Mouse (Mus musculus) heart, embryonic 10.5 days (tissue): Measurements from ENCODE around the gene Gm9040. TPM values are rescaled to one million over a fixed set of nuclear protein-coding genes. Genes with fewer than 3 reads are reported as not detected.
"Not testable (repeated sequence)": the region's sequence is repeated elsewhere in the genome, so short reads cannot be mapped to it uniquely, and the experiment has no call there.

Source experiments
- DNase-seq: peaks from one replicate; pipeline ENCODE4 v3.0.0-alpha.2; 2017; ENCODE audit warnings: low spot score
- H3K27ac ChIP-seq: fragments of 300-500 bp; sonication (generic); 2 replicates; pipeline ENCODE4 v1.5.1; 2016; ENCODE audit warnings: mild to moderate bottlenecking
- H3K27me3 ChIP-seq: fragments of 300-500 bp; sonication (generic); 2 replicates; pipeline ENCODE4 v1.6.1; 2016; ENCODE audit warnings: mild to moderate bottlenecking; ENCODE audit not compliant: poor library complexity, insufficient read depth, severe bottlenecking
- H3K36me3 ChIP-seq: fragments of 300-500 bp; sonication (generic); 2 replicates; pipeline ENCODE4 v1.6.1; 2016; ENCODE audit warnings: mild to moderate bottlenecking, moderate library complexity
- H3K4me1 ChIP-seq: fragments of 300-500 bp; sonication (generic); 2 replicates; pipeline ENCODE4 v1.6.1; 2016; ENCODE audit warnings: mild to moderate bottlenecking
- H3K4me3 ChIP-seq: fragments of 300-500 bp; sonication (generic); 2 replicates; pipeline ENCODE4 v1.5.1; 2016; ENCODE audit warnings: mild to moderate bottlenecking, moderate library complexity
- H3K9me3 ChIP-seq: fragments of 300-500 bp; sonication (generic); 2 replicates; pipeline ENCODE4 v1.6.1; 2016; ENCODE audit warnings: mild to moderate bottlenecking, moderate library complexity
- WGBS: fragments of 180-500 bp; shearing (Covaris S2); methylation state at CpG from one replicate; pipeline ENCODE4 v1.1.7; 2016; 5-methylcytosine and 5-hydroxymethylcytosine counted together
- polyA plus RNA-seq: library from polyadenylated mRNA; unstranded; fragments of >200 nt; fragmentation: Nextera tagmentation; extraction: Ambion mirVana; gene quantifications from 2 replicates; pipeline ENCODE4 v1.2.1, GENCODE M21; 2016

Gene Gm9040
- not detected in 2 replicates for polyA plus RNA-seq

DNA sequence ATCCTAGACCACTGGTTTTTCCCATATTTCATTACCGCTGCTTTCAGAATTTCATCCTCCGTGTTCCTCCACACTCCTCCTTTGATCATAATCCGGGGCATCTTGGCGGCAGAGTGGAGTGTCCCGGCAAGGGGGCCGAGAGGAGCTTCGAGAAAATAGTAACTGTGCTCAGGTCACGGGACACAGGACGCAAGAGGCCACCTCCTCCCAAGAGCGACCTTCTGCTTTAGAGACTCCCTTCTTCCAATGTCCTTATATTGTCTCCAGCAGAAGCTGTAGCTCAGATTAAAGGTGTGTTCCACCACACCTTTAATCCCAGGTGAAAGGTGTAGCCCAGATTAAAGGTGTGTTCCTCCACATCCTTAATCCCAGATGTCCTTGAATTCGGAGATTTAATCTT, at the start of gene Gm9040:
Gene Gm9040, minus strand, starts transcription at position 101 of the 400 bp plus-strand sequence.
- H3K27ac ChIP-seq, H3K9me3 ChIP-seq, H3K27me3 ChIP-seq, DNase-seq, H3K4me1 ChIP-seq, H3K4me3 ChIP-seq, H3K36me3 ChIP-seq: not testable (repeated sequence)
- no CpG with 5 or more reads among the region's 11 CpGs for WGBS

GRCm38 (mm10) chr10:118370443-118370842, 43.7 kb upstream of the Gm9040 start:
- Histone ChIP-seq H3K4me3 (no peak overlapping the region), H3K27me3 (no peaks in the 10 kb centered on the region), H3K27ac (no peak overlapping the region), H3K4me1 (no peaks in the 10 kb centered on the region), H3K9me3 (no peaks in the 10 kb centered on the region), H3K36me3 (no peaks in the 10 kb centered on the region)
- 15% methylated on average over 10 of the region's 10 CpGs for whole genome bisulfite sequencing
- peak; percentile 90 for DNase-seq

GRCm38 (mm10) chr10:118369518-118369917, 42.7 kb upstream of the Gm9040 start:
- H3K9me3 ChIP-seq = no peaks in the 10 kb centered on the region
- no peaks in the 10 kb centered on the region for H3K4me1 ChIP-seq
- no peaks in the 10 kb centered on the region for H3K27me3 ChIP-seq
- DNase-seq = no peak
- WGBS = 83% methylated on average over 9 of the region's 9 CpGs
- no peaks in the 10 kb centered on the region for H3K36me3 ChIP-seq
- no peak overlapping the region for H3K27ac ChIP-seq
- H3K4me3 ChIP-seq = no peak overlapping the region

DNA sequence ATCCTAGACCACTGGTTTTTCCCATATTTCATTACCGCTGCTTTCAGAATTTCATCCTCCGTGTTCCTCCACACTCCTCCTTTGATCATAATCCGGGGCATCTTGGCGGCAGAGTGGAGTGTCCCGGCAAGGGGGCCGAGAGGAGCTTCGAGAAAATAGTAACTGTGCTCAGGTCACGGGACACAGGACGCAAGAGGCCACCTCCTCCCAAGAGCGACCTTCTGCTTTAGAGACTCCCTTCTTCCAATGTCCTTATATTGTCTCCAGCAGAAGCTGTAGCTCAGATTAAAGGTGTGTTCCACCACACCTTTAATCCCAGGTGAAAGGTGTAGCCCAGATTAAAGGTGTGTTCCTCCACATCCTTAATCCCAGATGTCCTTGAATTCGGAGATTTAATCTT, 27.2 kb upstream of the Gm9040 start, which contains the start of gene Gm9049:
Gene Gm9049, minus strand, starts transcription at position 101 of the 400 bp plus-strand sequence.
- not testable (repeated sequence) for DNase-seq, H3K9me3 ChIP-seq, H3K4me3 ChIP-seq, H3K36me3 ChIP-seq, H3K27ac ChIP-seq, H3K27me3 ChIP-seq, H3K4me1 ChIP-seq
- WGBS = 85% methylated on average over 1 of the region's 11 CpGs

- DNase-seq, H3K4me1 ChIP-seq, H3K4me3 ChIP-seq, H3K27ac ChIP-seq, H3K9me3 ChIP-seq, H3K27me3 ChIP-seq, H3K36me3 ChIP-seq: not testable (repeated sequence)
- WGBS = 83% methylated on average over 1 of the region's 14 CpGs
Observed at GRCm38 (mm10) chr10:118348579-118348978, 21.8 kb upstream of the Gm9040 start, which contains the start of gene Gm9048. Gene Gm9048 (minus strand): TSS chr10:118348679.

- H3K4me1 ChIP-seq, H3K27ac ChIP-seq, H3K4me3 ChIP-seq, H3K27me3 ChIP-seq, H3K36me3 ChIP-seq, H3K9me3 ChIP-seq, DNase-seq: not testable (repeated sequence)
- no CpG with 5 or more reads among the region's 14 CpGs for WGBS
Observed at GRCm38 (mm10) chr10:118343155-118343554, 16.4 kb upstream of the Gm9040 start, which contains the start of gene Gm9046. Gene Gm9046 (minus strand): TSS chr10:118343255.

GRCm38 (mm10) chr10:118337731-118338130, 11.0 kb upstream of the Gm9040 start, which contains the start of gene Gm9045:
Gene Gm9045 (minus strand): TSS chr10:118337831.
- not testable (repeated sequence) for H3K4me1 ChIP-seq, H3K36me3 ChIP-seq, H3K9me3 ChIP-seq, H3K4me3 ChIP-seq, H3K27ac ChIP-seq, DNase-seq, H3K27me3 ChIP-seq
- WGBS = no CpG with 5 or more reads among the region's 14 CpGs

DNA sequence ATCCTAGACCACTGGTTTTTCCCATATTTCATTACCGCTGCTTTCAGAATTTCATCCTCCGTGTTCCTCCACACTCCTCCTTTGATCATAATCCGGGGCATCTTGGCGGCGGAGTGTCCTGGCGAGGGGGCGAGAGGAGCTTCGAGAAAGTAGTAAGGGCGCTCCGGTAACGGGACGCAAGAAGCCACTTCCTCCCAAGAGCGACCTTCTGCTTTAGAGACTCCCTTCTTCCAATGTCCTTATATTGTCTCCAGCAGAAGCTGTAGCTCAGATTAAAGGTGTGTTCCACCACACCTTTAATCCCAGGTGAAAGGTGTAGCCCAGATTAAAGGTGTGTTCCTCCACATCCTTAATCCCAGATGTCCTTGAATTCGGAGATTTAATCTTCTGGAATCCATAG, 5.5 kb upstream of the Gm9040 start, which contains the start of gene Gm9044:
Gene Gm9044, minus strand, starts transcription at position 101 of the 400 bp plus-strand sequence.
- H3K27ac ChIP-seq, H3K36me3 ChIP-seq, H3K9me3 ChIP-seq, H3K27me3 ChIP-seq, DNase-seq, H3K4me3 ChIP-seq, H3K4me1 ChIP-seq: not testable (repeated sequence)
- WGBS = no CpG with 5 or more reads among the region's 14 CpGs

GRCm38 (mm10) chr10:118319024-118319423, 7.7 kb downstream of the Gm9040 start:
- Histone ChIP-seq H3K9me3 (no peaks in the 10 kb centered on the region), H3K4me3 (no peak overlapping the region)
- WGBS = 86% methylated on average over 8 of the region's 8 CpGs

GRCm38 (mm10) chr10:118302133-118302532, 24.6 kb downstream of the Gm9040 start:
- 39% methylated on average over 2 of the region's 2 CpGs for WGBS
- not testable (repeated sequence) for H3K27ac ChIP-seq, DNase-seq

More at GRCm38 (mm10) chr10:118319024-118319423, 7.7 kb downstream of the Gm9040 start:
- no peaks in the 10 kb centered on the region for H3K36me3 ChIP-seq
- no peaks in the 10 kb centered on the region for H3K4me1 ChIP-seq
- no peak for DNase-seq
- no peaks in the 10 kb centered on the region for H3K27me3 ChIP-seq
- H3K27ac ChIP-seq = no peak overlapping the region

GRCm38 (mm10) chr10:118294938-118295337, 31.8 kb downstream of the Gm9040 start, which contains the start of gene Iltifb:
Gene Iltifb (minus strand): TSS chr10:118295038.
- Histone ChIP-seq H3K27me3 (no peaks in the 10 kb centered on the region), H3K9me3 (no peaks in the 10 kb centered on the region), H3K4me1 (no peaks in the 10 kb centered on the region), H3K36me3 (no peaks in the 10 kb centered on the region), H3K27ac (no peak within 1 kb of the TSS), H3K4me3 (no peak within 1 kb of the TSS)
- WGBS = 84% methylated on average over 6 of the region's 6 CpGs
- DNase-seq = no peak

More at GRCm38 (mm10) chr10:118302133-118302532, 24.6 kb downstream of the Gm9040 start:
- H3K36me3 ChIP-seq, H3K4me3 ChIP-seq, H3K4me1 ChIP-seq, H3K27me3 ChIP-seq, H3K9me3 ChIP-seq: not testable (repeated sequence)

DNA sequence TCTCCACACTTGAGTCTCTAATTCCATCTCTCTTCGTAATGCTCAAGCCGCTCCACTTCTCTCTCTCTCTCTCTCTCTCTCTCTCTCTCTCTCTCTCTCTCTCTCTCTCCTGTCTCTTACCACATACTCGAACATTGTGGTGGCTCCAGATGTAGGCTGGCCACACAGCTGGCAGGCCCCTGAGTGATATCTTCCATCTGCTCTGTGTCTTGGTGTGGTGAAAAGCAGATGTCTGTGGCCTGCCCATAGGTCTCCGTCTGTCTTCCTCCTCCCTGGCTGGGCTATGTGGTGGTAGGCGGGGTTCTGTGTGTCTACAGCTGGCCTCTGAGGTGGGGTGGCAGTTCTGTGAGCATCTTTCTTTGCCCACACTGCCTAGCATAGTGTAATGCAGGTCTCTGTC, 43.8 kb downstream of the Gm9040 start:
- not testable (repeated sequence) for DNase-seq, H3K27me3 ChIP-seq, H3K4me3 ChIP-seq, H3K27ac ChIP-seq, H3K4me1 ChIP-seq, H3K36me3 ChIP-seq, H3K9me3 ChIP-seq
- 54% methylated on average over 3 of the region's 5 CpGs for WGBS

GRCm38 (mm10) chr10:118282565-118282964, 44.2 kb downstream of the Gm9040 start:
- H3K4me1 ChIP-seq, H3K9me3 ChIP-seq, H3K4me3 ChIP-seq, H3K27me3 ChIP-seq, H3K27ac ChIP-seq, H3K36me3 ChIP-seq, DNase-seq: not testable (repeated sequence)
- WGBS = 74% methylated on average over 6 of the region's 7 CpGs

DNA sequence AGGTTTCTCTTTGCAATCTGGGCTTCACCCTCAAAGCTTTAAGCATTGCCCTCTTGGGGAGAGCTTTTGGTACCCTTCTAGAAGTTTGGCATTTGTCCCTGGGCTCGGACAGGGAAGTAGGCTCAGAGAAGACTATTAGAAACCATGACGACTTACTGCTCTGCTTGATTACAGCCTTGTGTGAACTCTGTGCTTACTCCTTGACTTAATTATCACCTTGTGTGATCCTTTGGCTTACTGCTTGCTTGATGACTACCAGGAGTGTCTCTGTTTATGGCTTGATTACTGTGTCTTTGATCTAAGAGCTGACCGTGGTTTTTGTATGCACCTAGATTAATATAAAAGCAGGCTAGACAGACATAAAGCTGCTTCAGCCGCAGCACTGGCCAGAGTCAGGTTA, 48.7 kb downstream of the Gm9040 start:
- not testable (repeated sequence) for DNase-seq, H3K27ac ChIP-seq, H3K9me3 ChIP-seq, H3K27me3 ChIP-seq, H3K4me1 ChIP-seq, H3K36me3 ChIP-seq, H3K4me3 ChIP-seq
- no CpG with 5 or more reads among the region's 4 CpGs for WGBS
